Mouse (Mus musculus) neural tube, embryonic 13.5 days (tissue): ENCODE data around the gene Map3k14. TPM values are rescaled to one million over a fixed set of nuclear protein-coding genes. Genes with fewer than 3 reads are reported as not detected.

Experiments
- ATAC-seq: fragments of 200-750 bp; cut with Nextera tagmentation; 2 replicates; pipeline ENCODE4 v1.8.0; 2017; ENCODE audit warnings: low read depth, mild to moderate bottlenecking, moderate TSS enrichment, moderate library complexity
- H3K27ac ChIP-seq: fragments of 300-500 bp; sonication (generic); replicated peaks from 2 replicates; pipeline ENCODE4 v1.5.1; 2015; ENCODE audit warnings: moderate library complexity, mild to moderate bottlenecking, inconsistent platforms
- H3K27me3 ChIP-seq: fragments of 300-500 bp; sonication (generic); 2 replicates; pipeline ENCODE4 v1.6.1; 2015; ENCODE audit warnings: mild to moderate bottlenecking, inconsistent platforms
- H3K36me3 ChIP-seq: fragments of 300-500 bp; sonication (generic); 2 replicates; pipeline ENCODE4 v1.6.1; 2015; ENCODE audit warnings: mild to moderate bottlenecking, inconsistent platforms
- H3K4me1 ChIP-seq: fragments of 300-500 bp; sonication (generic); replicated peaks from 2 replicates; pipeline ENCODE4 v1.6.1; 2015; ENCODE audit warnings: inconsistent platforms
- H3K4me2 ChIP-seq: fragments of 300-500 bp; sonication (generic); 2 replicates; pipeline ENCODE4 v1.6.1; 2015; ENCODE audit warnings: inconsistent platforms, mild to moderate bottlenecking, moderate library complexity
- H3K4me3 ChIP-seq: fragments of 300-500 bp; sonication (generic); 2 replicates; pipeline ENCODE4 v1.5.1; 2015; ENCODE audit warnings: mild to moderate bottlenecking, inconsistent platforms
- H3K9ac ChIP-seq: fragments of 300-500 bp; sonication (generic); 2 replicates; pipeline ENCODE4 v1.6.1; 2015; ENCODE audit warnings: moderate library complexity, mild to moderate bottlenecking, inconsistent platforms
- H3K9me3 ChIP-seq: fragments of 300-500 bp; sonication (generic); 2 replicates; pipeline ENCODE4 v1.6.1; 2016; ENCODE audit warnings: inconsistent platforms
- WGBS: fragments of 180-500 bp; shearing (Covaris S2); methylation state at CpG from one replicate; pipeline ENCODE4 v1.1.7; 2015; 5-methylcytosine and 5-hydroxymethylcytosine counted together
- polyA plus RNA-seq: library from polyadenylated mRNA; unstranded; fragments of >200 nt; fragmentation: Nextera tagmentation; extraction: Ambion mirVana; gene quantifications from 2 replicates; pipeline ENCODE4 v1.2.1, GENCODE M21; 2015

The Map3k14 gene
- polyA plus RNA-seq, 1 experiment from 2014 or later = 4.7 TPM

DNA sequence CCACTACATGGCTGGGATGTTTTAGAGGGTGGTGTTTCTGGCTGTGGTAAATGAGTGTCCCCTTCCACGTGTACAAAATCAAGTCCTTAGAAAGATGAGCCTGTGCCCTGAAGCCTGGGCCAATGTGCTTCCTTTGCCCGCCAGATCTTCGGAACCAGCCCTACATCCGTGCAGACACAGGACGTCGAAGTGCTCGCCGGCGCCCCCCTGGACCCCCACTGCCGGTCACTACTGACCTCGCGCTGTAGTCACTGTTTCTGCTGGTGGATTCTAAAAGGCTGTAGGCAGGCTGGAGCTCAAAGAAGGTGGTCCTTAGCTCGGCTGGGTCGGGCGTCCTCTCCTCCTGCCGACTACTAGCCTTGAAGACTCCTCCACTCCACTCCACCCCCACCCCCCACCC lies 68.9 kb downstream of the Map3k14 start:
- Histone ChIP-seq H3K27me3 (peaks cover 88% of the 10 kb centered on the region), H3K27ac (no peak overlapping the region), H3K36me3 (0 out of 2 replicates have a peak, but pooled peaks cover 5% of the 10 kb centered on the region), H3K4me2 (peak overlapping the region; percentile 78), H3K4me1 (peaks cover 30% of the 10 kb centered on the region), H3K9me3 (no peaks in the 10 kb centered on the region), H3K4me3 (peak overlapping the region; percentile 47; the same call in 1 of the 2 replicates), H3K9ac (0 out of 2 replicates have a peak overlapping the region, but pooled peaks have one; percentile 34)
- ATAC-seq = no peak
- WGBS = 2% methylated on average over 16 of the region's 16 CpGs

DNA sequence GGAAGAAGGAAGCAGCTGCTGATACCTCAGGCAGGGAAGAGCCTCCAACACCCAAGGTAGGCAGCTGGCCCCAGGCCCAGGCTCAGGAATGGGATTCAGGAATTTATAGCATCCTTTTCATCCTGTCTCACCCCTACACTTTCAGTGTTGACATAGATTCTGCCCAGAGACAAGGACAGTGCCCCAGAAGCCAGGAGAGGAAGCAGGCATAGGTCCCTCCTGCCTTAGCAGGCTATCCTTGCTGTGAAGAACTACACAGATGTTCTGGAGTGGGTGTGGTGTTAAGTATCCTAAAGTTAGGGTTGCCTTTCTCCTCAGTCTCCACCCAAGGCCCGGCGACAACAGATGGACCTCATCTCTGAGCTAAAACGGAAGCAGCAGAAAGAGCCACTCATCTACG lies 69.9 kb downstream of the Map3k14 start:
- H3K4me3 ChIP-seq = no peak overlapping the region
- no peak for ATAC-seq
- 0 out of 2 replicates have a peak, but pooled peaks cover 5% of the 10 kb centered on the region for H3K36me3 ChIP-seq
- H3K27me3 ChIP-seq = peaks cover 95% of the 10 kb centered on the region
- no peak overlapping the region for H3K9ac ChIP-seq
- peaks cover 40% of the 10 kb centered on the region for H3K4me1 ChIP-seq
- H3K4me2 ChIP-seq = no peak overlapping the region
- WGBS = 86% methylated on average over 4 of the region's 4 CpGs
- H3K9me3 ChIP-seq = no peaks in the 10 kb centered on the region
- no peak overlapping the region for H3K27ac ChIP-seq

DNA sequence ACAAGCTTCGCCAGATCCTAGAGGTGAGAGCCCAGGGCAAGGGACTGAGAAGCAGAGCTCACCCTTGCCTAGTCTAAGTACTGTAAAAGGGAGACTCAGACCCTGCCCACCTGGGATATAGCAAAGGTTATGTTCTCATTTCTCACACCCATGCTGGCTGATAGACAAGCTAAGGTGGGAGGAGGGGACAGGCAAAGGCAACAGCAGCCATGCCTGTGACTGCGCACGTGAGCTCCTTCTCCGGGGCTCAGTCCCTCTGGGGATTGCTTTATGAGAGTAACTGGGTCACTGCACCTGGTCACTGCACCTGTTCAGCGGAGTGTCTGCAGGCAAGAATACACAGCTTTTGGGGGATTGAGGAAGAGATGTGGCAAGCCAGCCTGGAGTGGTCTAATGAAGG lies 71.6 kb downstream of the Map3k14 start:
- H3K36me3 ChIP-seq = 0 out of 2 replicates have a peak, but pooled peaks cover 5% of the 10 kb centered on the region
- no peak overlapping the region for H3K4me2 ChIP-seq
- ATAC-seq = no peak
- H3K9me3 ChIP-seq = no peaks in the 10 kb centered on the region
- H3K4me1 ChIP-seq = peaks cover 33% of the 10 kb centered on the region
- no peak overlapping the region for H3K9ac ChIP-seq
- H3K27me3 ChIP-seq = peaks cover 100% of the 10 kb centered on the region
- 76% methylated on average over 5 of the region's 5 CpGs for WGBS
- no peak overlapping the region for H3K27ac ChIP-seq
- H3K4me3 ChIP-seq = no peak overlapping the region

DNA sequence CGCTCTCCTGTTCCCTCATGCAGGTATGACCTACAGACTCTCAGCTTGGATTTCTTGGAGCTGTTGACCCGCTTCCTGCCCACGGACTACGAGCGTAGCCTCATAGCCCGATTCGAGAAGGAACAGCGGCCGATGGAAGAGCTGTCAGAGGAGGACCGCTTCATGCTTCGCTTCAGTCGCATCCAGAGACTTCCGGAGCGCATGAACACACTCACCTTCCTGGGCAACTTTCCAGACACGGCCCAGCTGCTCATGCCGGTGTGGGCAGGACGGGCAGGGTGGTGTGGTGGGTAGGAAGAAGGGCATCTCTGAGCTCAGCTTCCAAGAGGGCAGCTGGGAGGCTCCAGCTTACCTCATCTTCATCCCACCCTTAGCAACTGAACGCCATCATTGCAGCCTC lies 72.0 kb downstream of the Map3k14 start:
- WGBS = 89% methylated on average over 18 of the region's 18 CpGs
- Histone ChIP-seq H3K9ac (no peak overlapping the region), H3K4me3 (no peak overlapping the region), H3K4me2 (no peak overlapping the region), H3K4me1 (peaks cover 33% of the 10 kb centered on the region), H3K36me3 (0 out of 2 replicates have a peak, but pooled peaks cover 5% of the 10 kb centered on the region), H3K9me3 (no peaks in the 10 kb centered on the region), H3K27me3 (peaks cover 100% of the 10 kb centered on the region), H3K27ac (no peak overlapping the region)
- no peak for ATAC-seq

DNA sequence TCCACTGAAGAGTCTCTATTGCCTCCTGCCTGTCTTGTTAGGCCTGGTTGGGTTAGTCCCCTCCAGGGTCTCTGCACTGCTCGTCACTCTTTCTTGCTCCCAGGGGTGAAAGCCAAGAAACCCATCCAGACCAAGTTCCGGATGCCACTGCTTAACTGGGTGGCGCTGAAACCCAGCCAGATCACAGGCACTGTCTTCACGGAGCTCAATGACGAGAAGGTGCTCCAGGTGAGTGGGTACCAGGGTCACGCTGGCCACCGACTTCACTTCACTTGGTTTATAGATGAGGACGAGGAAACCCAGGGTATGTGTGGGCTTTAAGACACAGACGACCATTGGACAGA lies 73.5 kb downstream of the Map3k14 start:
- Histone ChIP-seq H3K4me1 (peaks cover 21% of the 10 kb centered on the region), H3K9me3 (no peaks in the 10 kb centered on the region), H3K27me3 (peaks cover 100% of the 10 kb centered on the region), H3K4me2 (no peak overlapping the region), H3K27ac (no peak overlapping the region), H3K4me3 (no peak overlapping the region), H3K9ac (no peak overlapping the region), H3K36me3 (0 out of 2 replicates have a peak, but pooled peaks cover 5% of the 10 kb centered on the region)
- WGBS = 29% methylated on average over 9 of the region's 9 CpGs
- ATAC-seq = no peak

DNA sequence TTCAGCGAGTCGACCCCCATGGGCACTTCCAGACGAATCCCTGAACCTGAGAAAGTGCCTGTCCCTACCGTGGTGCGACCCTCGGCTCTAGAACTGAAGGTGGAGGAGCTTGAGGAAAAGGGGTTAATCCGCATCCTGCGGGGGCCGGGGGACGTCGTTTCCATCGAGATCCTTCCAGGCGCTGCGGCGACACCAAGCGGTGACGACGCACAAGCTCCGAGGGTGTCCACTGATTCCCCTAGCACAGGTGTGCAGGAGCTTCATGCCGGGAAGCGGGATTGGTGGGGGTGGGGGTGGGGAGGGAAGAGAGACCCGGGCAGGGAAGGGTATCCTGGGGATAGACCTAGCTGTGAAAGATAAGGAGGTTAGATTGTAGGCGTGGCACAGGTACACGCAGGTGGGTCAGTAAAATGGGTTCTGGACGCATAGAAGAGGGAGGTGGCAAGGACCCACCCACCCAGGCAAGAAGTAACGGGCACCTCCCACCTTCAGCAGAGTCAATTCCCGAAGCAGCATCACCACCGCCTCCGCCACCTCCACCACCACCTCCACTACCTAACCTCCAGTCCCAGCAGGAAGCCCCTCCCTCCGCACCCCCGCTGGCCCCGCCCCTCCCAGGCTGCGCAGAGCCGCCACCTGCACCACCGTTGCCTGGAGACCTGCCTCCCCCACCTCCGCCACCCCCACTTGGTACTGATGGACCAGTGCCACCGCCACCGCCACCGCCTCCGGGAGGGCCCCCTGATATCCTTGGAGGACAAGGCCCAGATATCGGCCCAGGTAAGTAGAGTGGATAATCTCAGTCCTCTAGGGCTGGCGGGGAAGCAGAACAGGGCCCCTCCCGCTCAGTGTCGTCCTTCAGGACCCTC lies 74.1 kb downstream of the Map3k14 start:
- H3K36me3 ChIP-seq = 0 out of 2 replicates have a peak, but pooled peaks cover 5% of the 10 kb centered on the region
- H3K4me1 ChIP-seq = peaks cover 16% of the 10 kb centered on the region
- H3K27ac ChIP-seq = no peak overlapping the region
- H3K4me3 ChIP-seq = peak overlapping the region; percentile 32
- peak overlapping the region; percentile 59 for H3K4me2 ChIP-seq
- H3K9me3 ChIP-seq = no peaks in the 10 kb centered on the region
- peaks cover 96% of the 10 kb centered on the region for H3K27me3 ChIP-seq
- peak overlapping the region; percentile 58 for H3K9ac ChIP-seq
- WGBS = 7% methylated on average over 44 of the region's 44 CpGs
- ATAC-seq = peak; percentile 54; the same call in 1 of the 2 replicates

DNA sequence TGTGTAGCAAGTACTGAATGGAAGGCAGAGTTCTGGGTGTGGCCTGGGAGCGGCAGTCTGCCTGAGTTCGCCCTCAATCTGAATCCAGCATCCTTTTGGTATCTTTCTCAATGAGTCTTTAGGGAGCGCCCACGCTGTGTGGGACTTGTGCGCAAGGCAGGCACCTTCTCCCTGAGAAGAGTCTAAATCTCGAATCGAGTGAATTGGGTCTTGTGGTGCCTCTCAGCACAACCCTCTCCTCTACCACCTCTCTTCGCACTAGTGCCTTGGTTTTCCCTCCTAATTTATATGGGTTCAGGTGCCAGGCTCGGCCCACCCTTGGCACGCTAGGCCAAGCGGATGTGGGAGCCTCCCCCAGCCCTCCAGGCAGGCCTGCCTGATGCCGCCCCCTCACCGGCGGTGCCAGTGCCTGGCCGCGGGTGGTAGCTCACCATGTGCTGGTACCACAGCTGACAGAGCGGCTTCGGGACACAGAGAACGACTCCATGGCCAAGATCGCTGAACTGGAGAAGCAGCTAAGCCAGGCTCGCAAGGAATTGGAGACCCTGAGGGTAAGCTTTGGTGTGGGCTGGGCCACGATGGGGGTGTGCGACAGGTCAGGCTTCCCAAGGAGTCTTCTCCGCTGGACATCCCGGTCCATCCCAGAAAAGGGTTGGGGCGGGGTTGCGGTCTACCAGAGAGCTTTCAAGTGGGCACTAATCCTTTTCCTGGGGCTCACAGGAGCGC lies 74.9 kb downstream of the Map3k14 start:
- Histone ChIP-seq H3K27ac (no peak overlapping the region), H3K4me3 (peak overlapping the region; percentile 32), H3K27me3 (peaks cover 88% of the 10 kb centered on the region), H3K9ac (peak overlapping the region; percentile 58), H3K4me2 (peak overlapping the region; percentile 59), H3K36me3 (0 out of 2 replicates have a peak, but pooled peaks cover 3% of the 10 kb centered on the region), H3K4me1 (peaks cover 16% of the 10 kb centered on the region), H3K9me3 (no peaks in the 10 kb centered on the region)
- peak; percentile 25; the same call in 1 of the 2 replicates for ATAC-seq
- WGBS = 15% methylated on average over 28 of the region's 28 CpGs

DNA sequence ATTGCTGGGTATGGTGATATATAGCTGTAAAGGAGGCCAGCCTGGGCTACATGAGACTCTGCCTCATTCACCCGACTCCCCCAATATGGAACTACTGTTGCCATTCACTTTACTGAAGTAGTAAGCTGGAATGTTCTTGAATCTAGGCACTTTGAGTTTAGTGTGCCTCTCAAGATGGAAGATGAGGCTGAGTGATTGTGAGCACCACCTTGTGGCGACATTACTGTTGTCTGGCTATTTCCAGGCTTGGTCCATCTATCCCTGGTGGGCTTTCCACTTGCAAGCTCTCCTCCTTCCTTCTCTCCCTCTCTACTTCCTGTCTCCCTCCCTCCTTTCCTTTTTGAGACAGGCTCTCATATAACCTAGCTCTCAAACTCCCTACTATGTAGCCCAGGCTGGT lies 82.4 kb downstream of the Map3k14 start:
- WGBS = 41% methylated on average over 2 of the region's 2 CpGs

DNA sequence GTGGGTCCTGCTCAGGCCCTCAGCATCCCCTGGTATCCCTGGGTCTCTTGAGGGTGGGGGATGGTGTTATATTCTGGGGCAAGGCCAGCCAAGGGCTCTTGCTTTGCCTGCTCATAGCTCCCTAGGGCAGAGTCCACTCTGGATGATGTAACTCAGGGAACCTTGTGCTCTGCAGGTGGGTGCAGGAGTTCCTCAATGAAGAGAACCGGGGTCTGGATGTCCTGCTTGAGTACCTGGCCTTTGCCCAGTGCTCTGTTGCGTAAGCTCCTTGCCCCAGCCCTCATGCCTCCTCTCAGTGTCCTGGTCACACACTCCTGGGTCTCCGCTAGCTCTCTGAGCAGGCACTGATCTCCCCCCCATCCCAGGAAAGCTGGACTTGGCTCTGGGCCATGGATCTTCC lies 85.4 kb downstream of the Map3k14 start:
- Histone ChIP-seq H3K27me3 (peaks cover 19% of the 10 kb centered on the region), H3K4me2 (no peak overlapping the region), H3K4me1 (no peaks in the 10 kb centered on the region), H3K9me3 (no peaks in the 10 kb centered on the region), H3K36me3 (no peaks in the 10 kb centered on the region), H3K9ac (no peak overlapping the region), H3K4me3 (no peak overlapping the region), H3K27ac (no peak overlapping the region)
- ATAC-seq = no peak
- WGBS = 81% methylated on average over 3 of the region's 3 CpGs

More for the DNA sequence above, 82.4 kb downstream of the Map3k14 start:
- Histone ChIP-seq H3K27ac (no peak overlapping the region), H3K4me3 (no peak overlapping the region), H3K27me3 (peaks cover 32% of the 10 kb centered on the region), H3K9ac (no peak overlapping the region), H3K9me3 (no peaks in the 10 kb centered on the region), H3K4me2 (no peak overlapping the region), H3K36me3 (no peaks in the 10 kb centered on the region), H3K4me1 (no peaks in the 10 kb centered on the region)
- no peak for ATAC-seq

DNA sequence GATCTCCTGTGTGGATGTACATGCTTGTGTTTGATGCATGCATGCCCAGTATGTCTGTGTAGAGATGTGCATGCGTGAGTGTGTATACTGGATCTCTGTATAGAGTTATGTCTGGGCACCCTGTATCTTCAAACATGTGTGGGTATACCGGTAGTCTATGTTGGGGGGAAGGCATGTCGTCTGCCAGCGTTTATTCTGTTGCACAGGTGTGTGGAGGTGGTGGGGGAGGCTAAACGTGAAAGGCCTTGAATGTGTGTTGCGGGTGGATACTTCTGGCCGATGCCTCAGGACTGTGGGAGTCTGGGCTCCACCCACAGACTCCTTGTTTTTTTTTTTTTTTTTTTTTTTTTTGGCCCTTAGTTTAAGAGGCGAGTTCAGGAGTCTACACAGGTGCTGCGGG lies 85.9 kb downstream of the Map3k14 start:
- Histone ChIP-seq H3K36me3 (no peaks in the 10 kb centered on the region), H3K9ac (no peak overlapping the region), H3K4me1 (no peaks in the 10 kb centered on the region), H3K27me3 (peaks cover 19% of the 10 kb centered on the region), H3K27ac (no peak overlapping the region), H3K4me3 (no peak overlapping the region), H3K9me3 (no peaks in the 10 kb centered on the region), H3K4me2 (no peak overlapping the region)
- WGBS = 82% methylated on average over 9 of the region's 9 CpGs
- no peak for ATAC-seq

DNA sequence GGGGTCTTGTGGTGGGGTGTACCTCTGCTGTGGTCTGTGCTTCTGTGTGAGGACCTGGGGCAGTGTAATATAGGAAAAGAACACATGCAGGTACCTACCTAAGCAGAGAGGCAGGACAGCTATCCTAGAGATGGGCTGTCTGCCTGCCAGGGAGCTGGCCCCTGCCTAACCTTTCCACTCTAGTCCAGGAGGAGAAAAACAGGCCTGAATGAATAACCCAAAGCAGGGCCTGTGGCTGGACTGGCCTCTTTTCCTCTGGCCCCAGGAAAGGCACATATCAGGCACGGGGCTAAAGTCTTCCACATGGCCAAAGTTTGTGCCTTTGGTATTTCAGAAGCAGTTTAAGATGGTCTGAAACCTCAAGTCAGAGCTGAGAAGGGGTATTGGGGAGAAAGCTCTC lies 86.8 kb downstream of the Map3k14 start:
- H3K27me3 ChIP-seq = peaks cover 12% of the 10 kb centered on the region
- H3K4me1 ChIP-seq = no peaks in the 10 kb centered on the region
- no peak for ATAC-seq
- H3K4me3 ChIP-seq = no peak overlapping the region
- no peak overlapping the region for H3K4me2 ChIP-seq
- no peaks in the 10 kb centered on the region for H3K9me3 ChIP-seq
- no peak overlapping the region for H3K9ac ChIP-seq
- no peaks in the 10 kb centered on the region for H3K36me3 ChIP-seq
- 61% methylated on average over 1 of the region's 1 CpGs for WGBS
- H3K27ac ChIP-seq = no peak overlapping the region

DNA sequence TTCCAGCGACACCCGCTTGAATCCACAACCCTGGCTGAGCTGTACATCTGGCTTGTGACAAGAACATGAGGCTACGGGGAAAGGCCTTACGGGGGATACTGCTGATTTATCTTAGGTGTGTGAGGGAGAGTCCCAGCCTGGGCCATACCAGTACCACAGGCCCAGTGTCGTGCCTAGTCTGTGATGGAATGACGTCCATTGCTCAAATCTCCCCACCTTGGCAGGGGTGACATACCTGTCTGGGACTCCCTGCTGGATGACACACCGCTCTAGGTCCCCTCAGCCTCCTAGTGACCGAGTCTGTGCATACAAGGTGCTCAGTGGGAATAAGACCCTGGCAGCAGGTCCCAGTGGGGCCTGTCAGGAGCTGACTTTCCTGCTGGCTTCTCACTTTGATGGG lies 88.5 kb downstream of the Map3k14 start:
- Histone ChIP-seq H3K4me1 (no peaks in the 10 kb centered on the region), H3K27ac (no peak overlapping the region), H3K9ac (no peak overlapping the region), H3K4me3 (no peak overlapping the region), H3K4me2 (no peak overlapping the region), H3K27me3 (peaks cover 19% of the 10 kb centered on the region), H3K9me3 (no peaks in the 10 kb centered on the region), H3K36me3 (no peaks in the 10 kb centered on the region)
- ATAC-seq = no peak
- WGBS = 94% methylated on average over 8 of the region's 8 CpGs
